Mouse (Mus musculus) layer of hippocampus, postnatal 10 days (tissue): ENCODE measurements around the gene Epn2. TPM values are rescaled to one million over a fixed set of nuclear protein-coding genes. Genes with fewer than 3 reads are reported as not detected.

Source experiments
- DNase-seq, 2 experiments: peaks; one replicate each; pipeline ENCODE4 v3.0.0; 2021; ENCODE audit warnings: low spot score in 2 of 2
- long read RNA-seq: library from polyadenylated mRNA; stranded (forward); transcript quantifications from one replicate; pipeline ENCODE4 v2.0.0, GENCODE M21; 2023
- total RNA-seq, 2 experiments: library from RNA; stranded (reverse); gene quantifications; 2 replicates each; pipeline ENCODE4 v1.2.3; 2021

Gene Epn2
- total RNA-seq: 100 to 1,000 TPM; 129 to 132 TPM
- long read RNA-seq, full-length matches to known transcripts: 14 of 60 reads
- long read RNA-seq, partial matches to known transcripts: 7 of 60 reads
- long read RNA-seq, other reads (novel, unspliced or antisense): 39 of 60 reads

DNA sequence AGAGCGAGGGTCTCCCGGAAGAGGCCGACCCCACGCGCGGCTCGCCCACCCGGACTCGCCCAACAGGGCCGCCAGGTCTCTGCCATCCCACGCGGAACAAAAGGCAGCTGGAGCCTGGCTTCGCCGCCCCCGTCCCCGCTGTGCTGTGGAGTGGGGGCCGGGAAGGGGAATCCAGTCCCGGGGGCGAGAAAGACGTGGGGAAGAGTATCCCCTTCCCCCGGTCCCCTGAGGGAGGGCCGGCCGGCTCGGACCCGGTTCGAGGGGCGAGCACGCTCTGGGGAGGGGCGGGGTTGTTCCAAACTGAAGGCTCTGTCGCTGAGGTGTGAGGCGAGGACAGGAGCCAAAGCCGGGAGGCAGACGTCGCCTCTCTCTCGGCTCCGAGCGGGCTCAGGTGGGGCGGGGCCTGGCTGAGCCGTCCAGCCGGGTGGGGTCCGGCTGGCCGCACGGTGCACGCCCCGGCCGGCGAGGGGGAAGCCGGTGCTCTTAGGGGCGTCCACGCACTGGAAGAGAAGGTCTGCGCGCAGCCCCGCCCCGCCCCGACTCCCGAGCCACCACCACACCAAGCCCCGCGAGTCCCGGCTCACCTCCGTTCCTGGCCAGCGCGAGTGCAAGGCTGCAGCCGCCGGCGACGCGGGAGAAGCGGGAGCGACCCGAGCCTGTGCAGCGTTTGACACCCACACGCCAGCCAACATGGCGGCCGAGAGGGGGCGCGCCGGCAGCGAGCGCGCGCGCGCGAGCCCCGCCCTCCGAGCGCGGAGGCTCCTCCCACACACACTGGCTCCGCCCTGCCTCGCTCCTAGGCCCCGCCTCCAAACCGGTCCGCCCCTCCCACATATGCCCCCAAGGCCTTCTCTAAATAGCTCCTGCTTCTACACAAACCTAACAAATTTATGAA is at the start of gene Epn2:
TSS of gene Epn2 (minus strand) at position 705 of the 895 bp plus-strand sequence.
- DNase-seq: peak; percentile 80 to 85

DNA sequence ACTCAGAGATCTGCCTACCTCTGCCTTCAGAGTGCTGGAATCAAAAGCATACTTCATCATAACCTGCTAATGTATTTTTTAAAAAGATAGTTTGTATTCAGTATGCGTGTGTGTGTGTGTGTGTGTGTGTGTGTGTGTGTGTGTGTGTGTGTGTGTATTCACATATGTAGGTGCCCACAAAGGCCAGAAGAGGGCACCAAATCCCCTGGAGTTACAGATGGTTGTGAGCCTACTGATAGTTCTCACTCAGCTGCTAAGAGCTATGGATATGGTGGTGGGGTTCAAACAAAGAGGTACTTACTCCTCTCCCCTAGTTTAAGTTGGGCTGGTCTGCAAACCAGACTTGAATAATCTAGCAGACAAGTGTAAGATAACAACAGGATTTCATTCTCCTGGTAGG is 47.0 kb upstream of the Epn2 start:
- DNase-seq: no peak

DNA sequence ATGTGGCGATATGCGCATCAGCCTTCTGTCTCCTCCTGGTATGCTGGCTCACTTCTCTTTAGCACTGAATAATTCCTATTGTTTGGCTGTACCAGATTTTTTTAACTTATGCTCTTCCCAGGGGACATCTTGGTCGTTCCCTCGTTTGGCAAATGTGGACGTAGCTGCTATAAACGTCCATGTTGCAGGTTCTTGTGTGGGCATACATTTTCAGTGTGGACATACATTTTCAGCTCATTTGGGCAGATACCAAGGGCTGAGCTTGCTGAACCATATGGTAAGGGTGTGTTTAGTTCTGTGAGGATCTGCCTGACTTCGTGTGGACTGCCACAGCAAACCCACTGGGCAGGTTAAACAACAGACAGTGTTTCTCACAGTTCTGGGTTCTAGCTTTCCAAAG is 45.6 kb upstream of the Epn2 start:
- DNase-seq: no peak

DNA sequence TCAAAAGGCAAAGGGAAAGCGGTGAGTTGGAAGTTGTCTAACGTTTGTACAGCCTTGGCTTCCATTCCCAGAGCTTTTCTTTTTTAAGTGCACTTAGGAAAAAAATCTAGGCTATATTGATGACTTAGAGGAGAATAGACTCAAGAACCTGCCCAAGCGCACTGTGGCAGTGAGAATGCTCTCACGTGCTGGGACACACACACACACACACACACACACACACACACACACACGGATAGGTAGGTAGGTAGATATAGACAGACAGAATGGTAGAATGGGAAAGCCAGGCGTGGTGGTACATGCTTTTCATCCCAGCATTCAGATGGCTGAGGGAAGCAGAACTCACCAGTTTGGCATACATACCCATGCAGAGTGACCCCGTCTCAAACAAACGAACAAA is 41.3 kb upstream of the Epn2 start:
- DNase-seq: no peak

DNA sequence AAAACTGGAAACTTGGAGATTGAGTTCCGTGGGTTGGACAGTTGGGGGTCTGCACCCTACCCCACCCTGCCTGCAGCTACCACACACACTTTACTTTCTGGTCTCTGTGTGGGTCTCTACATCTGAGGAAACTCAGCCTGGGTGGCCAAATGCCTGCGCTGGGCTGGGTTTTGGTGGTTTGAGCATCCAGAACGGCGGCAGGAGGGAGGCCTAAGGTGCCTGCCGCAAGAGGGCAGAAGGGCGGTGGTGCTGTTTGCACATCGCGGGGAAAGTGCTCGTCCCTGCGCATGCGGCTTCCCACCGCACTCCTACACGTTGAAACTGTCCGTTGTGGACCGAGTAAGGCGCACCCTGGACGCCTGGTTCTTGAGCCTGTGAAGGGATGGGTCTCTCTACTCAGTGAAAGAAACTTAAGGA is 40.8 kb upstream of the Epn2 start:
- DNase-seq: peak; percentile 83 to 88

DNA sequence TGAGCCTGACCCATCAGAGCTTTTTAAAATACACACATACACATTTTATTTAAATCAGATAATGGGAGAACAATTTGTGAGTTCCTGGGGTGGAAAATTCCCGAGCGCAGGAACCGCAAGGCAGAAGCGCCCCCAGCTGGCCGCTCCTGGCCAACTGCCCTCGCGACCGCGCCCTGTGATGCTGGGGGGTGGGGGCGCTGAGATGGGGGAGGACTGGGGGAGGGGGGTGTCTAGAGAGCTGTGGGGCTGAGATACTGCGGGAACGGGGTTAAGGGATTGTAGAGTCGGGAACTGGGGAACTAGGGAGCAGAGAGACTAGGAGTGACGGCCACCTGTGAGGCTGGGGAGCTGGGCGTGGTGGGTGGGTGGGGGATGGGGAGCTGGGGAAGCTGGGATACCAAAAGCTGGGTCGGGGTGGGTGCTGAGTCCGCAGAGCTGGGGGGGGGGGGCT is 40.3 kb upstream of the Epn2 start:
- DNase-seq: peak; percentile 76 to 85

DNA sequence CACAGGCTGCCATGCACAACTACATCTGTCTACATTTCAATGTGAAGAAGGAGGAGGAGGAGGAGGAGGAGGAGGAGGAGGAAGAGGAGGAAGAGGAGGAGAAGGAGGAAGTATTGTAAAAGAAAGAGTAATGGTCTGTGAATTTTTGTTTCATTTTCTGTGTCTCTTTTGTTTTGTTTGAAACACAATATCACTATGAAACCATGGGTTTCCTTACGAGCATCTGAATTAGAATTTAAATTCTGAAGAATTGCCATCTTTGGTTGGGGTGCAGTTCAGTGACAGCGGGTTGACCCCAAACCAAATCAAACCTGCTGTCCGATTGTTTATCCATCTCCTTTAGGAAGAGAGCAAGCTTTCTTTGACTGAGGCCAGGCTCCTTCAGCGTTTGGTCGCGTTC is 39.9 kb upstream of the Epn2 start:
- no peak for DNase-seq

DNA sequence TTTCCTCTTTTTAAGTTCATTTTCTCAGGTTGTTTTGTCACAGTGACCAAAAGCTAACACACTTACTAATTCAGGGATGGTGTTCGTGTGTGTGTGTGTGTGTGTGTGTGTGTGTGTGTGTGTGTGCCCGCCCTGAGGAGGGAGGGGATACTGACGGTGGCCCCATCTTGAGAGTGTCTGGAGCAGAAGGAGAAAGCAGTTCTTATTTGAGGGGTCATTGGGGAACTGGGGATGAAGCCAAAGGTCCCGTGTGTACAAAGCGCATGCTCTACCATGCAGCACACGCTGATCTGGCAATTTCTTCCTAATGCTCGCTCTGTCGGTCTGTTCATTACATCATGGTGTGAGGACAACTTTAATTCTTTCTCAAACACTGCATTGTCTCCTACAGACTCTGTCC is 39.1 kb upstream of the Epn2 start:
- DNase-seq: no peak

DNA sequence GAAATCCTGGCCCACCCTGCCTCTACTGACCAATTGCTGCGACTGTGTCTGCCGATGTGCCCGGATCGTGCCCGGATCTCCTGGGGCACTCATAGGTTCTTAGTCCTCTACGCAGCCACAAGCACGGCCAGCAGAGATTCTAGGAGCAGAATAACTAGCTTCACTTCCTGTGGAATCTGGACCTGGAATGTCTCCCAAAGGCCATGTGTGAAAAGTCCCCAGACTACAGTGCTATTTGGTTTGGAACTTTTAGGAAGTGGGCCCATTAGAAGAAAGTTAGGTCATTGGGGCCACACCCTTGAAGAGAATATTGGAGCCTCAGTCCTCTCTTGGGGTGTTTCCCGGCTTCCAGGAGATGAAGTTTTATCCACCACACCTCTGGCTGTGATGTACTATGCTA is 38.6 kb upstream of the Epn2 start:
- no peak for DNase-seq

DNA sequence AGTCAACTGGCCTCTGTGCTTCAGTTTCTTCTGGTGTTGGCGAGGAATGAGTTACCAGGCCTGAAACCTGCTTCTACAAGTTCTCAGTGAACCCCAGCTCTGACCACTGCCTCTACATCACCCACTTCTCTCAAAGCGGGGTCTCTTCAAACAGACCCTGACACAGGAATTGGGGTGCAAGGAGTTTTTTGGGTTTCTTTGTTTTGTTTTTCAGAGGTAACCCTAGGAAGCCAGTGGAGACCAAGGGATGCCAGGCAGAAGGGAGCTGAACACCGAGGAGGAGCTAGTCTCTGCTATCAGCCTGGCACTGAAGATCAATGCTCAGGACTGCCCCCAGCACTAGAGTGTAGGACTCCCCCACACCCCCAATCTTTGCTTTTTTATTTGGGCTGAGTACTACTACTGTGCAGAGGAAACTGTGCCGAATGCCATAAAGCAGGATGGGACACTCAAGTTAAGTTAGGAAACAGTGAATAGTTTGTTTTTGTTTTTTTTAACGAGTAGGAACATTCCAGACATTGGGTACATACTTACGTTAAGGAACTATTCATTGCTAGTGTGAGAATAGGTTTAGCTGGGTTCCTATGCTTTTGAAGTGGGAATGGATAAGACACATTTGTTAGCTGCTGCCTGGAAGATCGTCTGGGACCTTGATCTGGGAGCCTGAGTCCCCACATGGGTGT is 37.9 kb upstream of the Epn2 start:
- DNase-seq: no peak

DNA sequence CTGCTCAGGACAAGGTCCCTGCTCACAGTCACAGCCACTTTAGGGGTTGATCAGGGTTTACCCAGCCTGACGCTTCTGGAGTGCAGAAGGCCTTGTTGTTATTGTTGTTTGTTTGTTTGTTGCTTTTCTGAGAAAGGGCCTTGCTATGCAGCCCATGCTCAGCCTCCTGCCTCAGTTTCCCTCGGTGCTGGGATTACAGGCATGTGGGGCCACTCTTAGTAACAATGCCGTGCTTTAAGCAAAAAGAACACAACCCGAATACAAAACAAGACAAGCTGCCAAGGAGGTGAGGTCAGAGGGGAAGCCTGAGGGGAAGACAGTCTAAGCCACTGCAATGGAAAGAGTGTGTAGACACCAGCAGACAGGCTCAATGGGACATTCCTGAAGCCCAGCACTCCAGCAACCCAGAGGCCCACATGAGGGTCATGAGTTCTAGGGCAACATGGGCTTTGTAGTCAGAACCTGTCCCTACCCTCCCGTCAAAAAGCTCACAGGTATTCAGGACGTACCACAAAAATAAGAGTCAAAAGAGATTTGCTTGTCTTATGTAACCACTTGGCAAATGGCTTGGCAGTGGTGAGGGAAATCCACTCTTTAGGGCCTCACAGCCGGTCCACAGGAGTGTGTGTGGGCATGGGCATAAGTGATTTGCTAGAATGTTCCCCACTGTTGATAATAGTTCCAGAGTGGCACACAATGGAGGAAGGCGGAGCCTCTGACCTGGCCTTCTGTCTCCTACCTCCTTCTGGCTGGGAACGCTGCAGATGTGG is 37.2 kb upstream of the Epn2 start:
- no peak for DNase-seq

DNA sequence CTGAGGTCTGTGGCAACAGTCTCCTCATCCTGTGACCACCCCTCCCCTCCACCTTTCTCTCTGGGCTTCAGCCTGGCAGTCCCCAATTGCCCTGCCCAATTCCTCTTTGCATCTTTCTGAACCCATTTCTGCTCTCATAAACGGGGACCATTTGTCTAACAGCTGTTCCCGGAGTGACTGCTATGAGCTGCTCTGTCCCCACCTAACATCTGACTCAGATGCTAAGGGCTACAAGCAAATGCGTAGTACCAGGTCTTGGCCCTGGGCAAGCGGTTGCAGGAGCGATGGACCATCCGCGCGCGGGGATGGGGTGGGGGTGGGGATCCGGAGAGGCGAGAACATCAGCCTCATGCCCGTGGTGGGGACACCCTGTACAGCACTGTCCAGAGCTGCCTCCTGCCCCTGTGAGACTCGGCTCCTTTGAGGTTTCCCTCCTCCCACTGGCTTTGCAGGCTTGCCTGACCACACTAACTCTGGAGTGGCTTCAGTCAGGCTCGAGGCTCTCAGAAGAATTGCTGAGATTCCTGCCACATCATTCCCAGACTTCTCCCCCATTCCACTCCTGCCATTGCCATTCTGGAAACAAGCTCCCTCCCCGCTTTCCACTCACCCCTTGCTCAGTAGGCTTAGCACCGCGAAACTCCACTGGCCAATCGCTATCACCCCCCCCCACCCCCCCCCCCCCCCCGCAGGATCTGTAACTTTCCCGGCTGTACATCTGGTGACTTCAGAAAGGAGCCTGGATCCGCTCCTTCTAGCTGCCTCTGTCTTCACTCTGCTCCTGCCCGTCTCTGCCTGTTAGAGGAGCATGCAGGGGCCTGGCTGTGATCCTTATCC is 36.4 kb upstream of the Epn2 start:
- DNase-seq: no peak

DNA sequence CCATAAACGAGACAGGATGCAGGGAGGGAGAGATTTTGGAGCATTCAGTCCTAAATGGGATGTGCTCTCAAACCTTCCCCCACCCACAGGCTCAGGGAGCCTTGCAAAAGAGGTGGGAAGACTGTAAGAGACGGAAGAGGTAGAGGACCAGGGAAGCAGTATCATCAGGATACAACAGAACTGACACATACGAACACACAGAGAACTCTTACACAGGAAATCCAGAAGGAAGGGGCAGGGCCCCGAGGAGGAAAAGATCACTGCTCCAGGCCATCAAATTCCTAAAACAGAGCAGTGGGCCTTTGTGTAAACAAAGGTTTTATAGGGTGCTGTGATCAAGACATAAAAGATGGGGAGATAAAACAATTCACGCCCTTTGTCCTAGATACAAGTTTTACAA is 34.9 kb upstream of the Epn2 start:
- no peak for DNase-seq

DNA sequence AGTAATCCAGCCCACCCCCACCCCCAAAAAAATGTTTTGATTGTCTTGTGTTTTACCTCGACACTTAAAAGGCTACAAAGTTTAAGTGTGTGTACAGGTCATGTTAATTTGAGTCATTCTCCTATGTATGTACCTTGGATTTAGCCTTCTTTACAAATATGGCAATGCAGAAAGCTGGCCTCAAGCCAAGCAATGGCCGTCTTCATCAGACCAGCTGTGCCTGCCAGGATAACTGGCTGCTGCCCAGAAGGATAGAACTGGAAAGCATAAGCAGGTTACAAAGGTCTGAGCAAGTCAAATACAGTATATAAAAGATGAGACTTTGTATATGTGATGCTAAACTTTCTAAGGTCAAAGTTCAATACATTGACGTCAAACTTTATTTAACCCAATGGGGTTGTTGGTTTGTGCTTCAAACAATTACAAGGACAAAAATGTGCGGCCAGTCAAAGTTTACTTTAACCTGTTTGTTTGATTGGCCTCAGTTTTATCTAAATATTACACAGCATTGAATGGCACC is 32.7 kb upstream of the Epn2 start:
- no peak for DNase-seq

DNA sequence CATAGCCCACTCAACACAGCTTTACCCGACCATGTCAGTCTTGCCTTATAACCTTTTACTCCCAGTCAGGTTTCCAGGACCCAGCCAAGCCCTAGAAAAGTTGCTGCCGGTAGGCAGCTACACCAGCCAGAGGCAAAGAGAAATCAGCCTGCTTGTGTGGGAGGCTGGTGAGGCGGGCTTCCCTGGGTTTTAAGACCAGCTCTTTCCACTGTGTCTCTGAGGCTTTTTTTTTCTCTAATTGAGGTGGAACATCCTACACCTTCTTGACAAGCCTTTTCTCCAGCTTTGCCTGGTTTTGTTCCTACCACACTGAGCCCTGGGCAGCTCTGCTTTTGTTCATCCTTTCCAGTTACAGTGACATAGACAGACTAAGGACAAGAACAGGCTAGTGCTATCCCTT is 31.7 kb upstream of the Epn2 start:
- DNase-seq: no peak

DNA sequence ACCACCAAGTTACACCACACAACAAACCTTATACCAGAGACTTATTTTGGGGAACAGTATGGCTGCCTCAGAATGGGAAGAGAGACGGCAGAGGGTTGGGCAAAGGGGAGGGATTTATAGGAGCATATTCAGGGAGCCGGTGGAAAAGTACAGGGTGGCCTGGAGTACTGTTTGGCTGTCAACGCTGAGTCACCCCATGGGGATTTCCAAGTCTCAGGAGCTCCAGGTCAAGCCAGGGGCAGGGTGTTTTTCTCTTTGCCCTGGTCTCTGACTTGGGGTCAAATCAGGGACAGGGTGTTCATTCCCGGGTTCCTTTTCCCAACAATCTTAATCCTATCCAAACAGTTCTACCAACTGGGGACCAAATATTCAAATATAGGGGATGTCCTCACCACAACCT is 28.6 kb upstream of the Epn2 start:
- DNase-seq: no peak

DNA sequence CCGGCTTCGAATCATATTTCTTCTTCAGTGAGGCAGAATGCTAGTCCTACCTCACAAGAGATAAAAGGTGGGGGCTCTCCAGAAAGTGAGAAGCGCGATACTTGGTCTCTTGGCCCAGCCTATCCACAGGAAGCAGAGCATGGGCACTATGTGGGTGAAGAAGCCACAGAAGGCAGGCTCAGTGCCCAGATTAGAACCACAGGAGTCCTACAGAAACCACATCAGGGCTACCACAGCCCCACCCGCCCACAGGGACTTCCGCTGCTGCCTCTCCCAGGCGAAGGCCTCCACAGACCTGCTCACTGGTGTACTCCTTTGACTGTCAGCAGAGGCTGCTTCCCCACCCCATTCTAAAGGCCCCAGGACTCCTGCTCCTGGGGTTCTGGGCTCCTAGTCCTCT is 23.2 kb upstream of the Epn2 start:
- no peak for DNase-seq

DNA sequence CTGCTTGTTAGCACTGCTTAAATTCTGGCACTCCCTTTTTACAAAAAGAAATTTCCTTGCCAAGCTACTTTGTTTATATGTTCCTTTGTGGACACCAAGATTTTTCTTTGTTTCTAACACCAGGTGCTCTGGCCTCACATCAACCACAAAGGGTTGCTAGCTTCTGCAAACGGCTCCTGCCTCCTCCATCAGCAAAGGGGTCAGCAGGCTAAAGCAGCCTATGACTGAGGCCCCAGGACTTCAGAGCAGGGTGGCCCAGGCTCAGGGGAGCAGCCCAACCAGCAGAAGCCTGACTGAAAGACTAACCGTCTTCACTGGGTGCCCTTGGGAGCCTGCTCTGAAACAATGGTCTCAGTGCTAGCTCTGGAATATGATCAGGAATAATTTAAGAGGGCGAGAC is 22.0 kb upstream of the Epn2 start:
- DNase-seq: no peak

DNA sequence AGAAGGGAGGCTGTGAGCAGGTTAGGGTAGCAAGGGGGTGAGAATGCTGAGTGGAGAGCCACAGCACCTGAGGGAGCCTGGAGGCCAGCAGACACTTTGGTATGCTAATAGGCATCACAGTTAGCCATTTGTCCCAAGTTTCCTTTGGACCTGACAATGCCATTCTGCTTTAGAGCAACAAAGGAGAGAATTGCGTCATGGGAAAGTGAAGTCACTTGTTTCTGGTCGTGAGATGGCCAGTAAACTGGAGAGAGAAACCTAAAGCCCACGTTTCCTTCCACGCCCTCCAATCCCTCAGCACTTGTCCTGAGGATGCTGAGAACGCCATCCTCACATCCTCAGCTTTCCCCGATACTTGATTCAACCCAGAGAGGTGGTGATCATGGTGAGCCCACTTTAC is 18.9 kb upstream of the Epn2 start:
- DNase-seq: no peak

DNA sequence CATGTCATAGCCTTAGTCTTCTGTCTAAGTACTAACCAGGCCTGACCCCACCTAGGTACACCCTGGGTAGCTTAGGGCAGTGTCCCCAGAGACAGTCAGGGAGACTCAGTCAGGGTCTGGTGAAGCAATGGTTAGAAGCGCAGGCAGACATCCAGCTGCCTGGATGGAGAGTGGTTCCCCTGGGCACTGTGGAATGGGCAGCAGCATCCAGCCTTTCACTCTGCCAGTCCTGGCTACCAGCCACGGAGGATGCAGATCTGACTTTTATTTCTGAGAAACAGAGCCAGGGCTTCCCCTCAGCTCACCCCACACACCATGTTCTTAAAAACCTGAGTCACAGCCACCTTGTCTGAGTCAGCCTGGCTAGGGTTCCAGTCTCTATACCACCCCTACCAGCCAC is 18.0 kb upstream of the Epn2 start:
- no peak for DNase-seq

DNA sequence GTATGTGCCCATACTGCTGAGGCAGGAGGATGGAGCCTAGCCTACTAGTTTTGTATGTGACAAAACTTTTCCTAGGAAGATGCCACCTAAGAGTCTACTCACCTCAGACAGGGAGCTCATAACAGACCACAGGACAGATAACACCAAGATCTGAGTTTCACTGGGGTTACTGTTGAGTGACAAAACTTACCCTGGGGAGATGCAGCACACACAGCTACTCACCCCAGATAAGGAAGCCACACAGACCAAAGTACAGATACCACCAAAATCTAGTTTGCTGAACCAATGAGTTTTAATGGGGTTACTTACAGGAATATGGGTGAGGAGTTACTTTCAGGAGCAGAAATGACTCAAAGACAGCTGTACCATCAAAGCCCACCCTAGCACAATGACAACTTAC is 13.6 kb upstream of the Epn2 start:
- no peak for DNase-seq
